Mouse (Mus musculus): ENCODE measurements around the gene Wrap53.

DNA sequence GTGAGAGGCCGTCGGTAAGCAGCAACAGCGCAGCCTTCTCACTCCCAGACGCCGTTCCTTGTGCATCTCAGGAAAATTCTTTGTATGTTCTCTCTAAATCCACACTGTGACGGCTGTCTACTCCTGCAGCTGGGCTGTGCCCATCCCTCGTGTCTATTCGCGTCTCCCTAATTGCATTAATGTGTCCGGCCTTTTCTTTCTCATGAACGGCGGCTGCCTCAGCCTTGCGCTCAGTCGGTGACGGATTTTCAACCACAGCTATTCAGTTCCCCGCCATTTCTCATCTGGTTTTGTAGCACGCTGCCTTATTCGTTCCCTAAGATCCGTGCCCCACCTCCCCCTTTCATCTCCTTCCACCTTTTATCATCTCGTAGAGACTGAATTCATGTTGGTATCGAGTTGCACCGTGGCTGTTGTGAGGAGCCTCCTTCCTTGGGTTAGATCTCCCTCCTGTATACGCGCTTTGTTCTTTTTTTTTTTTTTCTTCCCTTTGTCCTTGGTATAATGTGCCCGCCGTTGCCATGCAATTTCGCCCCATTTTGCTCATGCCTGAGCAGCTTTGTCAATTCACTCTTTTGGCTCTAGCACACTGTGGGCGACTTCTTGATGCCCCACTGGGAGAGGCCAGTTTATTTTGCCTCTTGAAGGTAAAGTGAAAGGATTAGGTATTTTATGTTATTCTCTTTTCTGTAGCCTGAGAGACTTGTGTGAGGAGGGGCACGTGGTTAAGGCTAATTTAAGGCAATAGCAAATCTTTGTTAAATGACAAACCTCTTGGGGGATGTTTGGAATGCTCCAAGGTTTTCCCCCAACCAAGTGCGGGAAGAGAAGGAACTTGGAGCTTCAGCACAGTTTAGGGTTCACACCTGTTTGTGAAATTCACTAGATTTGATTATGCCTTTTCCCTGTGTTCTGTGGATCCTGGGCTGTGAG, 52.7 kb downstream of the Wrap53 start:
- TF ChIP-seq POLR2A (IDR thresholded peaks at IDR 0.05; ENCODE audit: borderline replicate concordance, extremely low read depth, low read depth, low read length) (no peak), CTCF (IDR thresholded peaks at IDR 0.05; ENCODE audit: insufficient read depth, low read length) (no peak)

All from lung, adult 2 months (tissue).